Mouse (Mus musculus): ENCODE data around the gene Otud7b. TPM values are rescaled to one million over a fixed set of nuclear protein-coding genes. Genes with fewer than 3 reads are reported as not detected.

The Otud7b gene
- polyA plus RNA-seq (2015; fragmentation: Nextera tagmentation; extraction: Ambion mirVana) = 28.8 and 30.3 TPM in 2 replicates

- ATAC-seq (ENCODE audit: low FRiP score, low read depth) = peak; percentile 88
- WGBS = under 1% methylated on average over 66 of the region's 84 CpGs
- Histone ChIP-seq H3K4me2 (replicated peaks) (peak within 1 kb of the TSS; percentile 79), H3K9ac (peak within 1 kb of the TSS; percentile 89), H3K4me3 (peak within 1 kb of the TSS; percentile 85), H3K9me3 (no peaks in the 10 kb centered on the region), H3K4me1 (peaks cover 35% of the 10 kb centered on the region), H3K36me3 (0 out of 2 replicates have a peak, but pooled peaks cover 5% of the 10 kb centered on the region), H3K27ac (peak within 1 kb of the TSS; percentile 90), H3K27me3 (no peaks in the 10 kb centered on the region)
Measured at GRCm38 (mm10) chr3:96104261-96105065, at the start of gene Otud7b. Otud7b (plus strand) TSS chr3:96104527.

GRCm38 (mm10) chr3:96055294-96055693 lies 49.0 kb upstream of the Otud7b start:
- Histone ChIP-seq H3K27ac (no peak overlapping the region), H3K4me3 (no peak overlapping the region), H3K4me1 (peaks cover 15% of the 10 kb centered on the region), H3K4me2 (replicated peaks) (no peak overlapping the region), H3K9ac (no peak overlapping the region), H3K36me3 (peaks cover 16% of the 10 kb centered on the region; the same call in 1 of the 2 replicates), H3K9me3 (no peaks in the 10 kb centered on the region), H3K27me3 (no peaks in the 10 kb centered on the region)
- 87% methylated on average over 6 of the region's 6 CpGs for WGBS
- ATAC-seq (ENCODE audit: low FRiP score, low read depth) = no peak

- H3K27me3 ChIP-seq = no peaks in the 10 kb centered on the region
- H3K4me1 ChIP-seq = peaks cover 15% of the 10 kb centered on the region
- H3K9me3 ChIP-seq = no peaks in the 10 kb centered on the region
- 81% methylated on average over 4 of the region's 4 CpGs for WGBS
- H3K4me2 ChIP-seq (replicated peaks) = no peak overlapping the region
- no peak overlapping the region for H3K9ac ChIP-seq
- peaks cover 14% of the 10 kb centered on the region; the same call in 1 of the 2 replicates for H3K36me3 ChIP-seq
- H3K27ac ChIP-seq = no peak overlapping the region
- ATAC-seq (ENCODE audit: low FRiP score, low read depth) = no peak
- no peak overlapping the region for H3K4me3 ChIP-seq
Measured at GRCm38 (mm10) chr3:96056031-96056430, 48.3 kb upstream of the Otud7b start.

GRCm38 (mm10) chr3:96057747-96058204 lies 46.6 kb upstream of the Otud7b start:
- peak; percentile 92 for ATAC-seq (ENCODE audit: low FRiP score, low read depth)

GRCm38 (mm10) chr3:96058231-96058896 lies 46.0 kb upstream of the Otud7b start, which contains the start of gene Vps45:
Vps45 (minus strand) TSS chr3:96058466.
- ATAC-seq (ENCODE audit: low FRiP score, low read depth) = peak; percentile 82
- Histone ChIP-seq H3K27ac (peak within 1 kb of the TSS; percentile 92), H3K9ac (peak within 1 kb of the TSS; percentile 80), H3K4me2 (replicated peaks) (peak within 1 kb of the TSS; percentile 82), H3K4me3 (peak within 1 kb of the TSS; percentile 73), H3K4me1 (peaks cover 15% of the 10 kb centered on the region), H3K9me3 (no peaks in the 10 kb centered on the region), H3K36me3 (peaks cover 8% of the 10 kb centered on the region; the same call in 1 of the 2 replicates), H3K27me3 (no peaks in the 10 kb centered on the region)
- 1% methylated on average over 18 of the region's 18 CpGs for WGBS

More at GRCm38 (mm10) chr3:96057747-96058204, 46.6 kb upstream of the Otud7b start:
- Histone ChIP-seq H3K9me3 (no peaks in the 10 kb centered on the region), H3K27ac (peak overlapping the region; percentile 92), H3K4me2 (replicated peaks) (peak overlapping the region; percentile 82), H3K36me3 (peaks cover 11% of the 10 kb centered on the region; the same call in 1 of the 2 replicates), H3K9ac (peak overlapping the region; percentile 80), H3K27me3 (no peaks in the 10 kb centered on the region), H3K4me3 (peak overlapping the region; percentile 73), H3K4me1 (peaks cover 15% of the 10 kb centered on the region)
- WGBS = under 1% methylated on average over 26 of the region's 26 CpGs

- WGBS = 78% methylated on average over 1 of the region's 1 CpGs
- no peak for ATAC-seq (ENCODE audit: low FRiP score, low read depth)
- Histone ChIP-seq H3K4me3 (no peak overlapping the region), H3K9ac (no peak overlapping the region), H3K9me3 (no peaks in the 10 kb centered on the region), H3K4me1 (peaks cover 15% of the 10 kb centered on the region), H3K27ac (no peak overlapping the region), H3K4me2 (replicated peaks) (no peak overlapping the region), H3K36me3 (peaks cover 5% of the 10 kb centered on the region; the same call in 1 of the 2 replicates), H3K27me3 (no peaks in the 10 kb centered on the region)
Measured at GRCm38 (mm10) chr3:96060146-96060545, 44.2 kb upstream of the Otud7b start.

- whole genome bisulfite sequencing = 79% methylated on average over 2 of the region's 2 CpGs
- Histone ChIP-seq H3K4me2 (replicated peaks) (no peak overlapping the region), H3K27me3 (no peaks in the 10 kb centered on the region), H3K9ac (no peak overlapping the region), H3K4me3 (no peak overlapping the region), H3K27ac (no peak overlapping the region), H3K9me3 (no peaks in the 10 kb centered on the region), H3K36me3 (no peaks in the 10 kb centered on the region), H3K4me1 (peaks cover 9% of the 10 kb centered on the region; the same call in 1 of the 2 replicates)
- no peak for ATAC-seq (ENCODE audit: low FRiP score, low read depth)
Measured at GRCm38 (mm10) chr3:96063299-96063698, 41.0 kb upstream of the Otud7b start.

- 90% methylated on average over 3 of the region's 3 CpGs for WGBS
- Histone ChIP-seq H3K9me3 (no peaks in the 10 kb centered on the region), H3K4me1 (0 out of 2 replicates have a peak, but pooled peaks cover 5% of the 10 kb centered on the region), H3K9ac (no peak overlapping the region), H3K4me2 (replicated peaks) (no peak overlapping the region), H3K27ac (no peak overlapping the region), H3K27me3 (no peaks in the 10 kb centered on the region), H3K36me3 (no peaks in the 10 kb centered on the region), H3K4me3 (no peak overlapping the region)
- ATAC-seq (ENCODE audit: low FRiP score, low read depth) = no peak
Measured at GRCm38 (mm10) chr3:96064217-96064616, 40.1 kb upstream of the Otud7b start.

- H3K27ac ChIP-seq = no peak overlapping the region
- no peaks in the 10 kb centered on the region for H3K27me3 ChIP-seq
- no peaks in the 10 kb centered on the region for H3K9me3 ChIP-seq
- H3K4me3 ChIP-seq = no peak overlapping the region
- H3K36me3 ChIP-seq = no peaks in the 10 kb centered on the region
- H3K4me2 ChIP-seq (replicated peaks) = no peak overlapping the region
- 32% methylated on average over 4 of the region's 4 CpGs for WGBS
- no peak overlapping the region for H3K9ac ChIP-seq
- 0 out of 2 replicates have a peak, but pooled peaks cover 5% of the 10 kb centered on the region for H3K4me1 ChIP-seq
- ATAC-seq (ENCODE audit: low FRiP score, low read depth) = no peak
Measured at GRCm38 (mm10) chr3:96065147-96065546, 39.2 kb upstream of the Otud7b start.

GRCm38 (mm10) chr3:96065754-96066375 lies 38.5 kb upstream of the Otud7b start:
- H3K27ac ChIP-seq = no peak overlapping the region
- 0 out of 2 replicates have a peak, but pooled peaks have one; percentile 51 for ATAC-seq (ENCODE audit: low FRiP score, low read depth)
- H3K4me2 ChIP-seq (replicated peaks) = peak overlapping the region; percentile 53
- 48% methylated on average over 20 of the region's 20 CpGs for WGBS
- no peaks in the 10 kb centered on the region for H3K36me3 ChIP-seq
- no peak overlapping the region for H3K9ac ChIP-seq
- H3K27me3 ChIP-seq = no peaks in the 10 kb centered on the region
- 0 out of 2 replicates have a peak, but pooled peaks cover 5% of the 10 kb centered on the region for H3K4me1 ChIP-seq
- no peaks in the 10 kb centered on the region for H3K9me3 ChIP-seq
- peak overlapping the region; percentile 16; the same call in 1 of the 2 replicates for H3K4me3 ChIP-seq

GRCm38 (mm10) chr3:96066741-96067140 lies 37.6 kb upstream of the Otud7b start:
- Histone ChIP-seq H3K27ac (no peak overlapping the region), H3K4me1 (0 out of 2 replicates have a peak, but pooled peaks cover 5% of the 10 kb centered on the region), H3K9me3 (no peaks in the 10 kb centered on the region), H3K9ac (no peak overlapping the region), H3K4me3 (no peak overlapping the region), H3K36me3 (no peaks in the 10 kb centered on the region), H3K27me3 (no peaks in the 10 kb centered on the region), H3K4me2 (replicated peaks) (no peak overlapping the region)
- 54% methylated on average over 5 of the region's 5 CpGs for WGBS
- ATAC-seq (ENCODE audit: low FRiP score, low read depth) = no peak

Data from limb, embryonic 13.5 days (tissue).